Mouse (Mus musculus) spleen, adult 12 weeks (tissue): Measurements from ENCODE around the gene D16Ertd472e.

Experiments
- DNase-seq: peaks from one replicate; pipeline ENCODE4 v3.0.0; 2022; ENCODE audit warnings: low spot score

D16Ertd472e gene

DNA sequence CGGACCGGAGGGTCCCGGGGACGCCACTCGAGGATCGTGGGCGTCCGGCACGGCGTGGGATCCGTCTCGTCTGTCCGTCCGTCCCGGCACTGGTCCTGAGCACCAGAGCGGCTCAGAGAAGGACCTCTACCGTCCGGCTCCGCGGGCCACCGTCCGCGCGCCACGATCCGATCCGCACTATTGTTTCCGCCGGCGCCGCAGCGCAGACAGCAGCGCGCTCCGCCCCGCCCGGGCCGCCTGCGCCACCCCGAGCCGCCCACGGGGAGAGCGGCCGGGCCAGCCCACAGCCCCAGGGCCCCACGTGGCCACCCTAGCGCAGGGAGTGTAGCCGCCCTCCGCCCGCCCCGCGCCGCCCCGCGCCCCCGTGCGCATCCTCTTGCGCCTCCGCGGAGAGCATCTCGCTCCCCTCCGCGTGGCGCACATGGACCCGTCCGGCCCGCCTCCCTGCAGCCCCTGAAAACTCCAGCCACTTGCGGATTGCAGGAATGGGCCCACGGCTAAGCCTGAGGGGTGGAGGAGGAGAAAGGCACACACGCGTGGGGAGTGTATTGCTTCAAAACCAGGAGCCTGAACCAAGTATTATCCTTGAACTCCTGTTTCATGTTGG lies at the start of gene D16Ertd472e:
TSS of gene D16Ertd472e (minus strand) at position 231 of the 607 bp plus-strand sequence.
- peak; percentile 63 for DNase-seq

DNA sequence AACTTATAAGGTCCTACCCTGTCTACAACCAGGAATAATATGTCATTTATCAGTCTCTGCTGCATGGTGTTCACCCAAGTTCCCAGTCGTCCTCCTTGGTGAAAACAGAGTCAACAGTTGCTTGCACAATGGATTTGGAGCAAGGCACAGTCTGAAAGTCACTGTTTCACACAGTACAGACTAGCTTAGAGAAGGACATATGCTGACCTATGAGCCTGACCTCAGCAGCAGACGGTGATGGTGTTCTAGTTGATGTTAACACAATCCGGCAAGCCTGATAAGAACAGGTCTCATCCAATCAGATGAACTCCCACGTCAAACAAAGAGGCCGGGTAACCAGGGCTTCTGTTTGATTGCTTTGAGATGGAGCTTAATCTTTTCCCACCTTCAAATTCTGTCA lies 46.2 kb upstream of the D16Ertd472e start:
- no peak for DNase-seq

DNA sequence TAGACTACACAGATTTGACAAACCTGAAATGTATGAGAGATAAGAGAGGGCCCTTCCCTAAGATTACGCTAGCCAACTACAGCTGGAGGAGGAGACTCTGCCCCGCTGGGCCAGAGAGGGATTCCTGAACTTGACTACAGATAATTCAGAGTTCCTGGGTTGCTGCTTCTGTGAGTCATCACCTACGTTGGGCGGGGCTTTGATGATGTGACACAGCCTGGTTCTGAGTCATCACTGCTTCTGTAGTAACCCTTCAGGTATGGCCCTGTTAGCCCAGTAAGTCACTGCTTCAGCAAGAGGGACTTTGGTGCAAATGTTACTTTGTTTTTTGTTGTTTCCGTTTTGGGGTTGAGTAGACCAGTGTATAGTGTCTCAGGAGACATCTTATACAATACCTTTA lies 42.9 kb upstream of the D16Ertd472e start:
- no peak for DNase-seq

DNA sequence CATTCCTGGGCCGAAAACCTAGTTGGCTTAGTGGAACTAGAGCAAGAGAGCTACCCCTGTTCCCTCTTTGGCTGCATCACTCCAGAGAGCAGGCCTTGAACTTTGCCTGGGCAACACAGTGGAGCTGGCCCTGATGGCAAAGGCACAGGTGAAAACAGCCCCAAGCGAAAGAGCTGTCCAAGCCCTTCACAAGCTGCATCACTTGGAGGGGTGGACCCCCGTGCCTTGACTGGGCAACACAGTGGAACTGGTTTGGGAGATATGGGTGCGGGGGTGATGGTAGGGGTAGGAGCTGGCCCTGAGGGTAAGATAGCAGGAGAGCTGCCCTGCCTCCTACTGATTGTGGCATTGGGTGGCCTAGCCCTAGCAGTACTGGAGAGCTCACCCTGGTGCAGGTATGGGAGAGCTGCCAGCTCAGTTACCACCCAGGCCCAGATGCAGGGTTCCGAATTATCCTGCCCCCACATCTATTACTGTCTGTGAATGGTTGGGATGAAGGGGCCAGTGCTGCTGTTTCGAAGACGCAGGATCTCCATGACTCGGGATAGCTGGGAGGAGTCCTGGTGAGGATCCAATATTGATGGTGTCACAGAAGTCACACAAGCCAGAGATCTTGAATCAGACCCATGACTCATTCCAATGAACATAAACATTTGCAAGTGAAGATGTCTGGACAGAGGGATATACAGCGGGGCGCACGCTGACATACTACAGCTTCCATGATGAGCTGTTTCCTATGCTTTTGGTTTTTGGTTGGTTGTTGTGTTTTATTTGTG lies 41.4 kb upstream of the D16Ertd472e start:
- DNase-seq, result no peak

DNA sequence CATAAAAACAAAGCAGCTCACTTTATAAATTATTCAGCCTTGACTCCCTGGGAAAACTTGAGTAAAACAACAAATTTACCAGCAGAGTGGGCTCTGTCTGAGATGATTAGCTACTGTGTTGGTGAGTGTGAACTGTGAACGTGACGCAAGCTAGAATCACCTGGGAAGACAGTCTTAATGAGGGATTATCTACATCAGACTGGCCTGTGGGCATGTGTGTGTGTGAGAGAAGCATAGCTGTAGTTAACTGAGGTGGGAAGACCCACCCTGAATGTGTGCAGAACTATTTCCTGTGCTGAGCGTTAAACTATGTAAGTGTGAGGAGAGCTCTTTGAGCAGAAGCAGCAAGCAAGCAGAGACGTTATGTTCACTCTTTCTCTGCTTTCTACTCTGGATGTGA lies 29.7 kb upstream of the D16Ertd472e start:
- DNase-seq, result no peak

DNA sequence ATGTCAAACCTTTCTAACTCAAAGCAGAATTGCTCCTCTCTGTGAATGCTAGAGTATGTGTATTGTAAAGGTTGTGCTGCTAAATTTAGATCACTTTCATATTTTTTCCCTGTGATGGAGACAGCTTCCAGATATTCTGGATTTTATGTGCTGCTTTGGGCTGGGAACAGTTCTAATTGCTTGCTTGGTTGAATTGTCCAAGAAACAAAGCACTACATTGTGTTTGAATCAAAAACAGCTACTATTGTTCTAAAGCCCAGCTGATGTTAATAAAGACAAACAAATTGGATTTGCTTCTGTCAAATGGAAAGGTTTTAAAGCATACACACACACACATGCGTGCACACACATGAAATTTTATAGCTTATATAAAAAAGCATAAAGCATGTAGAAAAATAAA lies 22.4 kb upstream of the D16Ertd472e start:
- no peak for DNase-seq

DNA sequence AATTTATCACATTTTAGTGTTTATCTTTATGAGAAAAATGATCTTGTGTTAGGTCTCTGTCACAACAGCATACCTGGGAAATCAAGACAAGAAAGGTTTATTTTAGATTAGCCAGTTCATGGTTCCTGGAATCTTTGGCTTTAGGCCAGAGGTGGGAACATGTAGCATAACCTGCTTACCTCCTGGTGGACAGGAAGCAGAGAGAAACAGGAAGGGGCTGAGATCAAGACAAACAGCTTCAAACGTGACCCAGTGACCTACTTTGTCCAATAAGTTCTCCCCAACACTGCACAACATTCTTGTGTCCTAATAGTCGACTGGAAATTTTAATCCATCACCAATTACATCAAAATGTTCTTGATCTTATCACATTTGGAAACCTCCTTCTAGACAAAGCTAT lies 19.9 kb upstream of the D16Ertd472e start:
- DNase-seq, result no peak

DNA sequence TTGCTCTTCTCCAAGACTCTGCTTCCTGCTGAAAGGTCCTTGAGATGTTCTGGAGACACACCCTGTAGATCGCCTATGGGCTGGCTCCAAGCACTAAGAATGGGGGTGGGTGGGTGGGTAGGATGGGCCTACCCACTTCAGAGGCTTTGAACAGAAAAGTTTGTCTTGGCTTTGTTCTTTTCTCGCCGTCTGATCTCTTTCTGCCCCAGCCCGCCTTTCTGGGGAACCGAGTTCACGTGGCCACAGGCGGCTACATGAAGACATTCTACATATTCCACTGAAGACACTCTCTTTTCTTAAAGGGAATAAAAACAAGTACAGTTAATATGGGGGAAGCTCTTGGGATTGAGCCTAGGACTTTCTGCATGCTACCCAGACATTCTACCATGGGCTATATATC lies 19.3 kb upstream of the D16Ertd472e start:
- no peak for DNase-seq

DNA sequence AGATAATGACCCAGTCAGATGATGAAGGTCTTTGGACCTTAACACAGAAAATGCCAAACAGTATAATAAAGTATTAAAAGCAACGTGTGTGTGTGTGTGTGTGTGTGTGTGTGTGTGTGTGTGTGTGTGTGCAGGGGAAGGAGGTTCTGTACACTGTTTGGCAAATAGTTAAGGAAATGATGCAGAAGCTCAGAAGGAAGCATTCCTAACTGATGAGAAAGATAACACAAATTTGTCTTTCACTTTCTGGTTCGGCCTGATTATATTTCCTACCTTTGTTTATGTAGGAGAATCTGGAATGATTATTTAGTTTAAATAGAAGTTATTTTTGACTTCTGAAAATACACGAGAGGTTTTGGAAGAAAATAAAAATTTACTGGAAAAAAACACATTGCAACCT lies 17.6 kb upstream of the D16Ertd472e start:
- no peak for DNase-seq

DNA sequence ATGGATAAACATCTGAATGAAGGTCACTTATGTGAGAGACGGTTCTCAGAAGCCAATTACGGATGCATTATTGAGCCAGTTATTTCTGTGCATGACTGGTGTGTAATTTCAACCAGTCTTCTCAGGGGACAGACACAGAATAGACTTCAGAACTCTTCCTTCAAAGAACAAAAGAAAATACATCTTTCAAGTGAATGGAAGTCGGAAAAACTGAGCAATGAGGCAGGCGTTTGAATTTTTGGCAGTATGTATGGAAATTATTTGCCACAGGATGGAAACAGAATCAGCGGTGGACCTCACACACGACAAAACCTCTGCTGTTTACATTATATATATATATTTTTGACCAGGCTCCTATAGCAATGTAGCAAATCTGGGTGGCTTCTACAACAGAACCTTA lies 14.6 kb upstream of the D16Ertd472e start:
- no peak for DNase-seq

DNA sequence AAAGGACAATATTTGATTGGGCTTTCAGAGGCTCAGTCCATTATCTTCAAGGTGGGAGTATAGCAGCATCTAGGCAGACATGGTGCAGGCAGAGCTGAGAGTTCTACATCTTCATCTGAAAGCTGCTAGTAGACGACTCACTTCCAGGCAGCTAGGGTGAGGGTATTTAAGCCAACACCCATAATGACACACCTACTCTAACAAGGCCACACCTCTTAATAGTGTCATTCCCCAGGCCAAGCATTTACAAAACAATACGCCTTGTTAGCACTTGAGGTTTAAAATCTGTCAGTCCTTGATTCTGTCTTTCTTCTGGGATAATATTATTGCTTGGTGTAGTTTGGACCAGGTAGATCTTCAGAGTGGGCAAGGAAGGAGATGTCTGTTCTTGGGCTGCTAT lies 12.3 kb upstream of the D16Ertd472e start:
- no peak for DNase-seq

DNA sequence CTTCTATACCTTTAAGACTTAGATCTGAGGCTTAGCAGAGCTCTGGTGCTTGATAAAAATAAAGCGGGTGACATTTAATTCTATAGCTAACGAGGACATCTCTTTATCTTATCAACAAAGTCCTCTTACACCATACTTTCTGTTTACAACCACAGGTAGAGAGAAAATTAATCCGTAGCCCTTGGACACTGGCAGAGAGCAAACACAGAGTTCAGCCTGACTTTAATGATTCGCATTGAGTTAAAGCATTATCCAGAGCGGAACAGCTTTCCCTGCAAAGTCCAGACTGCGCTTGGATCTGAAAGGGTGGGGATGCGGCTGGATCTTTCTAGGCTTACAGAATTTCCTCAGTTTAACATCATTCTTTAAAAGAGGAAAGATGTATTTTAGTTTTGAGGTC lies 10.1 kb upstream of the D16Ertd472e start:
- DNase-seq, result no peak

DNA sequence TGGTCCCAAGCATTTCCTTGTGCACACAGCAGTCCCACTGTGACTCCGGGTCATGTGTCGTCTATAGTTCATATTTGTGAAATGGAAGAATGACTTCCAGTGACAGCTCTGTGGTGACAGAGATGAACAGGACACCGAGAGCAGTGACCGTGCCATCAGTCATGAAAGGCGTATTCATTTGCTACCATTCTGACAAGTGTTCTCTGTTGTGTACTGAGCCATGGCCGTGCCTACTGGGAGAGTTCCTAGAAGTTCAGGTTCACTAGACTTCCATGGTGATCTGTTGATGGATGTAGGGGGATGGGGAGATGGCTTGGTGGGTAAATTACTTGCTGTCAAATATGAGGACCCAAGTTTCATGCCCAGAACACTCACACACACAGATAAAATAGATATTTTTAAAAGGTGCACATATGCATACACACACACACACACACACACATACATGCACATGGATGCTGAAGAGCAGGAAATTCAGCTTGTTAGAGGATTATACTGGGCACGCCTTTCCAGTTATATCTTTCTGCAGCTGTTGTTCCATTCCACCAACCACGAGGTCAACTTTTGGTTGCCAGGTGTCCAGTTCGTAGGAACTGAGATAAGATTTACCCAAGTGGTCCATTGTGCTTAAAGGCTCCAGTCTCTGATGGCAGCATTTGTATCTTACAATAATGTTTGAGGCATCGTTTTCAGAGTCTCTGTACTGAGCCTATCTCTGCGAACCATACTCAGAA lies 9.3 kb upstream of the D16Ertd472e start:
- no peak for DNase-seq

DNA sequence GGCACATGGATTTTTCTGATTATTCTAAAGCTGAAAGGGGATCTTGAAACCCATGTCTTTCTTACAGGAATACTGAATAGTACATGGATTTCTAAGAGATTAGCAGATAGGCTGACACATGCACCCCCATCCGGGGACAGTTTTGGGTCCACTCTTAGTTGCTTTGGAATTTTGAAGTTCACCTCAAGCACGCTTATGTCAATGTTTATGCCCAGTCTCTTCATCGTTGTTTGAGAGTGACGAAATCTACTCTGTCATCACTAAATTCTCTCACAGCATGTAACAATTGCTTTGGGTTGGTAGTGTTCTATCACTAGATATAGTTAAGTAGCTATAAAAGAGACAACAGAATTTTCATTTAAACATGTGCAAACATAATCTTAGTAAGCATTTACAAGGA lies 8.7 kb upstream of the D16Ertd472e start:
- DNase-seq, result no peak

DNA sequence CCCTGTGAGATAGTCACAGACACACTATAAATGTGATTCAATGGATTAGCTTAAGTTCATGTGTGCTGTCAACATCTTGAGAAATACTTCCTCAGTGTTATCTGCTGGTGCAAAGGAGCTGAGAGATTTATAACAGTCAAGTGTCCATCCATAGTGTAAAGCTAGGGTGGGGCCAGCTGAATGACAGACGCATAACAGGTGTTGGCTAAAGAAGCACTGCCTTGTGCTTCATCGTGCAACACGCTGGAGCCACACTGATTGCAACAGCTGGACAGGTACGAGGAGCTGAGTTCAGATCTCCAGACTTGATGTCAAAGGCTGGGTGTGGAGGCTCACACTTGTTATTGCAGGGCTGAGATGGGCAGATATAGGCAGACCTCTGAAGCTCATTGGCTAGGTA lies 7.5 kb upstream of the D16Ertd472e start:
- DNase-seq, result no peak

DNA sequence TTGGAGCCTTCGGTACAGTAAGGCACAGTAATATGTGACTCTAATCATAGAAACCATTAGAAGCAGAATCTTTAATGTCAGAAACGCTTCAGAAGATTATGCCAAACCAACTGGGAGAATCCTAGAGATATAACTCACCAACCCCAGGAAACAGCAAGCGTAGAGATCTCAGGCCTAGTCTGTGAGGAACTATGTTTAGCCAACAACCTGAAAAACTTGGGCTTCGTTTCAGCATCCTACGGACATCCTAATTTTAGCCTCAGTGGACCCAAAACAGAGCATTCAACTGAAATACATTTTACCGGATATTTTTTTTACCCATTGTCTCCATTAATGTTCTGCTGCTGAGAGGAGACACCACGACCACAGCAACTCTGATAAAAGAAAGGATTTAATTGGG lies 3.9 kb upstream of the D16Ertd472e start:
- DNase-seq, result no peak

DNA sequence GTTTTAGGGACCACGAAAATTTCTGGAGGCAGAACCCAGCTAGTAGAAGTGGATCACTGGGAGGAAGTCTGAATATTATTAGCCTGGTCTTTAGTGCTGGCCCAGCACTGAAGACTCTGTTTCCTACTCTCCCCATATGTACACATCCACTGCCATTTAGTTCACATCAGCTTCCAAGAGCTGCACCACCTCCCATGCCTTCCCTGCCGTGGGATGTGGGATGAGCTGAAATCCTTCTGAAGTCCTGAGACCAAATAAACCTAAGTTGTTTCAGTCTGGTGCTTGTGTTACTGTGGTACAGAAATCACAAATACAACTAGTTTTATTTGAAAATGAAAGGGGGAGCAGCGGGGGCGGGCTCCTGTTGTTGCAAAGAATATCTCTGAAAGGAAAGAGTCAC lies 2.9 kb upstream of the D16Ertd472e start:
- DNase-seq, result no peak

DNA sequence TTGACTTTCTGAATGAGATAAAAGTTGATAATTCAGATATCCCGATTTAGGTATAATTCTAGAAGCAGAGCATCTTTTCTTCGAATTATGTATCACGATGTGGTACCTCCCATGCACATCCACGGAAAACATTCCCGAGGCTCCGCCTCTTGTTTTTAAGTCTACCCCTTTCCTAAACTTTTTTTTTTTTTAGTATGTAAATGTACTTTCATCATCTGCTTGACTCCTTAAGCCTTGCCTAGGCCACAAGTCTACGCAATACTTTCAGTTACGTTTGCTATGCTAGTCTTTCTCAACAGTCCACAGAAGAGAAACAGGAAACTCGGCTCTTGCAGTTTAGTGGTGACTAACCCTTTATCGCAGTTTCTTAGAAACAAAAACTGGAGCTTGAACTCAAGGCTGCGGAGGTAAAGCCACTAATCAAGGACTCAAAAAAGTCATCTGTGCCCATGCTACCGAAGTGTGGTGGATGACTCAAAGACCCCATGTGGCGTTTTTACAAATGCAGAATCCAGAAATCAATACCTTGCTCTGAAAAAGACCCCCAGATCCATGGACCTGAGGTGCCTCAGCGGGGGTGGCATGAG lies 670 bp upstream of the D16Ertd472e start:
- no peak for DNase-seq

DNA sequence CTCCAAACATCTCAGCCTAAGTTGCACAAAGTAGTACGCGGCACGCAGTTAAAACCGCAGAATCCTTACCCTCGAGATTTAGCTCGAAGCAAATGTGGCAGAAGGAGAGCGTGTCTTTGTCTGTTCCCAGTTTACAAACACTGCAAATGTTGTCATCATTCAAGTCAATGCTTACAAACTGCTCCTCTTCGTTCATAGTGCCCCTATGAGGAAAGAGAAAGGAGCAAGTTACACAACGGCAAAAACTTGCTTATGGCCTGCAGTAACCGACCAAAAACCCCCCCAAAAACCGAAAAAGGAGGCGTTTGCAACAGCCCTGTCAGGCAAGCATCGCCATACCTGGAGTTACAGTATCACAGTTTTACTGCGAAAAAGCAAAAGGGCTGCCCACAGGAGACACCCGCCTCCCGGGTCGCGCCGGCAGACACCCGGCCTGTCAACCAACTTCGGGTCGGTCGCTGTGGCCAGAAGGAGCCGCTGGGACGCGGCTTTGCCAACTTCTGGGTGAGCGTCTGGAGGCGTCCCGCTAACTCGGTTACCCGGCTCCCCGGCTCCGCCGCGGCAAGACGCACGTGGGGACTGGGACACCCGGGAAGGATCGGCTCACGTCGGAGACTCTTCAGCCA lies 543 bp downstream of the D16Ertd472e start:
- DNase-seq, result no peak

DNA sequence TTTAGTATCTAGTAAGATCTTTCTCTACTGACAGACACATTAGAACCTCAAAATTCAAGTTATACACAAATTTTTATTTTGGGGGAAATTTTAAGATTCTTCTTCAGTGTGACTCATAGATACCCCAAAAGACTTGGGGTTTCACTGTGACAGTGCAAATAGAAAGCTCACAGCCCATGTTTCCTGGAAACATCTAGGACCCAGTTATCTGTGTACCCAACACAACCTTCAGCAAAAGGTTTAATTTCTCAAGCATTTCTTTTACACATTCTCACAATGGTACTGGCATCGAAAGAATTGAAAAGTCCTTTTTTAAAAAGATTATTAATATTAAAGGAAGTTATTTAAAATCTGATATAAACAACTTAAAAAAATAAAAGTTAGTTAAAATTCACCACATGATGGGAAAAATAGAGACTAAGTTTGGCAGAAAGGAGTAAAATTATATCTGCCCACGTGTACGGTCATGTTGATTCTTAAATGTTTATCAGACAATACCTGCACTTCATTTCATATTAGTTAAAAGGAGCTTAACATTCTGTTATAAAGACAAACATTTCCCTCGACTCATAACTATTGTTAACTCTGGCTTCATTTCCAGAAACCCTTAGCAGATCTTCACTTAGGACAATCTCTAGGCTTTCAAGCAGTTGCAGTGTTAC lies 1.2 kb downstream of the D16Ertd472e start:
- DNase-seq, result no peak

DNA sequence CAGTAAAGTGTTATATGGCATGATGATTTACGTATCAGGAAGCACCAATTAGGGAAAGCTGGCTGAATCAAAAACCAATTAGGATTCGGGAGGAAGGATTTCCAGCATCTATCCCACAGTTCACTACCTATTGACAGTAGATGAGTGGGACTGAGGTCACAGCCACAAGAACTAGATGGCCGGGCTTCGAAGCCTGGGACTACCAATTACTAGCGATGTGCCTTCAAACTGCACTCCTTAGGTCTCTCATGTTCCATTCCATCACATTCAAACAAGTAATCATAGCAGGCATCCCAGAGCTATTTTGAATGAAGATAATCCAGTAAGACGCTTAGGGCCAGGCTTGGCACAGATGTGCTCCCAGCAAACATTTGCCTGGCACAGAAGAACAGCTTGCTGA lies 2.3 kb downstream of the D16Ertd472e start:
- DNase-seq, result no peak

DNA sequence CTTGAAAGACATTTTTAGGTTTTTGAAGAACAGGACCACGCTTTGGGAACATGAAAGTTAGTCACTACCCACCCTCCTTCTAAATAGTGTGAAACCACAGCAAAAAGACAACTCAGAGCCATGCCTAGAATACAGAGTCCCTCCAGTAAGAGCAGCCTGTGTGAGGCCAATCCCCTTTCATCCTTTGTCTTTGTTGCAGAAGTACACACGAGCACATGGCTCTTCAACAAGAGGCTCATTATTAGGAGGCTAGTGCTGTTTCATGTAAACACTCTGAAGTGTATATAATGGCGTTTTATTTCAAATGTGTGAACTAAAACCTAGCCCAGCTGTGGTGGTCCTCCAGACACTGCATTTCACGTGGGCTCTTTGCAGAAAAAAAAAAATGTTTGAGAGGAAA lies 3.5 kb downstream of the D16Ertd472e start:
- no peak for DNase-seq
